Mouse (Mus musculus): ENCODE measurements around the gene Asb15.

Gene Asb15

GRCm38 (mm10) chr6:24528064-24528243, at the start of gene Asb15:
Gene Asb15 (plus strand): TSS chr6:24528144.
- DNase-seq (ENCODE audit: low read depth in 1 of 2, low spot score in 2 of 2) = no peak

DNA sequence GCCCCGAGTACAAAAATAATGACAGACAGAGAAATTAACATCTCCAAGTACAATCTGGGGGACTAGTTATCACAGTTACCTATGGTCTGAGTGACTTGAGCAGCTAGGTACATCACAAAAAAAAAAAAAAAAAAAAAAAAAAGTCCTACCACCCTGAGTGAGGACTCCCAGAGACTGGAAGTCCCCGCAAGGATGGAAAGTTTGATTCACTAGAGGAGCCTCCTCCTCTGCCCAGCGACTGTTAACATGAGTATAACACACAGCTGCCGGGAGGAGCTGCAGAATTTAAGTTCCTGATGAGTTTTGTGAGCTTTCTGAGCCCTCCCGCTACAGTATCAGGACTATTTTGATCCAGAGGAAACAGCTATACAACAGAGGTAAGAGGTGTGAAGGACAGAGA, 41.4 kb upstream of the Asb15 start:
- no peak for DNase-seq (ENCODE audit: low read depth in 1 of 2, low spot score in 2 of 2)

- no peak for DNase-seq (ENCODE audit: low read depth in 1 of 2, low spot score in 2 of 2)
Observed at GRCm38 (mm10) chr6:24490341-24490740, 37.6 kb upstream of the Asb15 start.

- no peak for DNase-seq (ENCODE audit: low read depth in 1 of 2, low spot score in 2 of 2)
Observed at GRCm38 (mm10) chr6:24504141-24504540, 23.8 kb upstream of the Asb15 start.

DNA sequence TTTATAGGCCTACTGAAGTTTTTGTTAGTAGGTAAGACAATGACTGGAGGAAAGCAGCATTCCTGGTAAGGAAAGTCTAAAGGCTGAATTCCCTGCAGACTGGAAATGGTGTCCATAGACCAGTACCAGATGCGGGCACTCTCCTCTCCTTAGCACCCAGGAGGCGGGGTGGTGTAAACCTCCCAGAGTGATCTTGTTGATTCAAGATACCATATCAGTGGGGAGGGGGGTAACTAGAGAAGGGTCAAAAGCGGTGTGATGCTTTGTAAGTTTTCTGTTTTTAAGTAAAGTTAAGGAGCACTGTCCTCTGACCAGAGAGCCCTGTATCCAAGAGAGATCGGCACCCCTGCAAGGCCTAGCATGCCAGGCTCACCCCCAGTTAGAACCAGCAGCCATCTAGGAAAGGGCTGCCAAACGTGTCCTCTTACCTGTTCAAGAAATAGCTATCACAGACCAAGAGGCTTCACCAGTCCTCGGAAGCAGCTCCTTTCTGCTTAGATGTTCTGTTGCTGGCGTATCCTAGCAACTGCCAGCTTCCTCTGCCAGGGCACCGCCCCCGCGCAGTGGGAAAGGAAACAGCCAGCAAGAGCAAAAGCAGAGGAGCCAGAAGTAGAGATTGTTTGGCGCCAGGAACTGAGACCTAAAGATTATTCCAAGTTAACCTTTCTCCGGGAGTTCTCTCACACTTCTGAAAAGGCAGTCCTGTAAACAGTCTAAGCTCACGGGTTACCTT, 13.2 kb upstream of the Asb15 start, which contains the start of gene Iqub:
TSS of gene Iqub (minus strand) at position 516 of the 733 bp plus-strand sequence.
- DNase-seq (ENCODE audit: low read depth in 1 of 2, low spot score in 2 of 2) = no peak

DNA sequence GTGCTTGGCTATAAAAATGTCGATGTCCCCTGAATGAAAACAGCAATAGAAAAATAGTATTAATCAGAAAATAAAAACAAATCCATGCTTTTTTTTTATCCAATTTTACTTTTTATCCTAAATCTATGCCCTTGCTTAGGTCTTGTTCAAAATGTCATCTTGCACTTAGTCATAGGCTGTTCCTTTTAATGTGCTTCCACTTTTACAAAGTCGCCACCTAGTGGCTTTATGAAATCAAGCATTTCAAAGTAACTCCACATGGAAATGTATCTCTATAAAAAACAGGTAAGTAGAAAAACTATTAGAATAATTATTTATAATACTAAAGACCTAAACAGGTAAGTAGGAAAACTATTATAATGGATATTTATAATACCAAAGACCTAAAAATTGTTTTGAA, 11.7 kb upstream of the Asb15 start:
- DNase-seq (ENCODE audit: low read depth in 1 of 2, low spot score in 2 of 2) = no peak

- DNase-seq (ENCODE audit: low read depth in 1 of 2, low spot score in 2 of 2) = no peak
Observed at GRCm38 (mm10) chr6:24525705-24526104, 2.2 kb upstream of the Asb15 start.

GRCm38 (mm10) chr6:24527155-24528063, 535 bp upstream of the Asb15 start, which contains the start of gene Ndufa5:
Gene Ndufa5 (minus strand): TSS chr6:24528013.
- peak; percentile 57 to 65 for DNase-seq (ENCODE audit: low read depth in 1 of 2, low spot score in 2 of 2)

- no peak for DNase-seq (ENCODE audit: low read depth in 1 of 2, low spot score in 2 of 2)
Observed at GRCm38 (mm10) chr6:24530166-24530565, 2.2 kb downstream of the Asb15 start.

DNA sequence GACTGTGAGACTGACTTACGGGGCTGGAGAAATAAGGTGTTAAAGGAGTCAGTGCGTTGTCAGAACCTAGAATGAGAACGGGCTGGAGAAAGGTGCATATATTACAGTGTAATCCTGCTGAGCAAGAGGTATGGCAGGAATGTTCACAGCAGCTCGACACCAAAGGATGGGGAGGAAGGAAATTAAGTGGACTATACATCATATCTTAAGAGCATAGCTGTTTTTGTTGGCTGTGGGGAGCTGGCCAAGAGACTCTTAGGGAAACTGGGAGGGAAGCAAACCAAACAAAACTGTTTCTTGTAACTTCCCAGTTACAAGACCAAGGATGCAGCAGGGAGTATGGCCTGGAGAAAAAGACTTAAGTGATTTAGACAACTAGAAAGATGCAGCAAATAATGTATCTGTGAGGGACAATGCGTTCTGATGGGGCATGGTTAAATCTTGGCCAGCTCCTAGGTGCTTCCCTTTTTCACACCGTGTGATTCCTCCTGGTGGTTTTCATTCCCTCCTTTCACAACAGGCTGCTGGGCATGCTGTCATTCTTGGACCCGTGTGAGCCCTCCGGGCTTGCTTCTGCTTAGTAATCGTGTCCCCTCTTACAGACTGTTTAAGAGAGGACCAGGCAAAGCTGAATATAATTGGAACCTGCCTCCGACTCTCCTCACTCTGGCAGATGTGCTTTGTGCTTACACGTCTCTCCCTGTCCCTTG, 2.9 kb downstream of the Asb15 start:
- no peak for DNase-seq (ENCODE audit: low read depth in 1 of 2, low spot score in 2 of 2)

GRCm38 (mm10) chr6:24532804-24533203, 4.9 kb downstream of the Asb15 start:
- no peak for DNase-seq (ENCODE audit: low read depth in 1 of 2, low spot score in 2 of 2)

DNA sequence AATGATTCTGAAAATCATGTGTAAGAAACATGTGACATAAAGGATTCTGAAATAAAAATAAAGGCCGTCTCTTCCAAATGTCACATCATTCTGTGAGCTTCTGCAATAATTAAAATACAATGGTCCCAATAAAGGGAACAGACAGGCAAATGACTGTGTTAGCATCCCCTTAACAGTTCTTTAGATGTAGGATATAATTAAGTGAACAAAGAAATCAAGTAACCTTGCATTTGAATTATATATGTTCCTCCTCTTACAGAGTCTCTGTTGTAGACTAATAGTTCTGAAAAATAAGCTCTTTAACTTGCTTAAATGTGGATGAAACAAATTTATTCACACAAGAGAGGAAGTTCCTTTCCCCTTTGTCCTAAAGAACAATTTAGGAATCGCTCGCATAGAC, 10.5 kb downstream of the Asb15 start:
- DNase-seq (ENCODE audit: low read depth in 1 of 2, low spot score in 2 of 2) = no peak

GRCm38 (mm10) chr6:24540106-24540505, 12.2 kb downstream of the Asb15 start:
- no peak for DNase-seq (ENCODE audit: low read depth in 1 of 2, low spot score in 2 of 2)

GRCm38 (mm10) chr6:24542393-24542792, 14.4 kb downstream of the Asb15 start:
- DNase-seq (ENCODE audit: low read depth in 1 of 2, low spot score in 2 of 2) = no peak

DNA sequence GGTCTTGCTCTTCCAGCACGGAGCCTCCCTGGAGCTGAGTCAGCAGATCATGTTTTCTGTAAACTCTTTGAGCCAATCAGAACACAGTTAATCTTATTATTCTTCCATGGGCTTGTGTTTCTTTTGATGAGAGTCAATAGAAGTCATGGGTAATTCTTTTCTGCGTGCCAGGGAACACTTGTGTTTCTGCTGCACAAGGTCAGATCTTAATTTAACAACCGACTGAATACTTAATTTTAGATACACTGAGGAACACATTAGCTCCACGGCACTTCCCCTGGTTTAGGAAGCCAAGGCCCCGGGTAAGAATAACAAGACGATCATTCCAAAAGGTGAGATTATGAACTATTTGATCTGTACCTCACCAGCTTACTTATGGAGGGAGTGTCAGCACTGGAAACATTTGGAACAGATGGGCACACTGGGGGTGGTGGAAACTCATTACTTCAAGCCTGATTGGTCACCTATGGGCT, 15.2 kb downstream of the Asb15 start:
- DNase-seq (ENCODE audit: low read depth in 1 of 2, low spot score in 2 of 2) = no peak

DNA sequence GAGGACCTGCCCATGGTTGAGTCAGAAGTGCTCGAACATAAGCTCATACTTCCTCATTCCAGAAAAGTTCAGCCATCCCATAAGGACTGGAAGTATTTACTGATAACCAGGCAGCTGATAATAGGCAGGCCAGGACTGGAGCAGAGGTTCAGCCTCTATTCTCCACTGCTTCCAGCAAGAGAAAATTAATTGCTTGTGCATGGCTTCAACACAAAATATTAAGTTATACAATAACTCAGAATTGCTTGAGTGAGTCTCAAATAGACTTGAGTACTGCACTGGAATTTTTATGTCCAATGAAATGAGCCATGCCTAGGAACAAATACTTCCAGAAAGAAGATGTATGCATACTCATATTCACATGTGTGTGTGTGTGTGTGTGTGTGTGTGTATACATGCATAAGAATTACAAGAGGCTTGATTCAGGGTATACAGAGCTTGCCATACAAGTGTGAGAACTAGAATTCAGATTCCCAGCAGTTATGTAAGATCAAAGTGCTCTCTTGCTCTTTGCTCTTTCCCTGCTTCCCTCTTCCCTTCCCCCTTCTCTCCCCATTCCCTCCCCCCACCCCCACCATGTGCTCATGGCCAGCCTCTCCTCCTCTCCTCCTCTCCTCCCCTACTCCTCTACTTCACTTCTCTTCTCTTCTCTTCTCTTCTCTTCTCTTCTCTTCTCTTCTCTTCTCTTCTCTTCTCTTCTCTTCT, 18.9 kb downstream of the Asb15 start:
- no peak for DNase-seq (ENCODE audit: low read depth in 1 of 2, low spot score in 2 of 2)

- DNase-seq (ENCODE audit: low read depth in 1 of 2, low spot score in 2 of 2) = no peak
Observed at GRCm38 (mm10) chr6:24549801-24550200, 21.9 kb downstream of the Asb15 start.

GRCm38 (mm10) chr6:24552046-24552445, 24.1 kb downstream of the Asb15 start:
- no peak for DNase-seq (ENCODE audit: low read depth in 1 of 2, low spot score in 2 of 2)

DNA sequence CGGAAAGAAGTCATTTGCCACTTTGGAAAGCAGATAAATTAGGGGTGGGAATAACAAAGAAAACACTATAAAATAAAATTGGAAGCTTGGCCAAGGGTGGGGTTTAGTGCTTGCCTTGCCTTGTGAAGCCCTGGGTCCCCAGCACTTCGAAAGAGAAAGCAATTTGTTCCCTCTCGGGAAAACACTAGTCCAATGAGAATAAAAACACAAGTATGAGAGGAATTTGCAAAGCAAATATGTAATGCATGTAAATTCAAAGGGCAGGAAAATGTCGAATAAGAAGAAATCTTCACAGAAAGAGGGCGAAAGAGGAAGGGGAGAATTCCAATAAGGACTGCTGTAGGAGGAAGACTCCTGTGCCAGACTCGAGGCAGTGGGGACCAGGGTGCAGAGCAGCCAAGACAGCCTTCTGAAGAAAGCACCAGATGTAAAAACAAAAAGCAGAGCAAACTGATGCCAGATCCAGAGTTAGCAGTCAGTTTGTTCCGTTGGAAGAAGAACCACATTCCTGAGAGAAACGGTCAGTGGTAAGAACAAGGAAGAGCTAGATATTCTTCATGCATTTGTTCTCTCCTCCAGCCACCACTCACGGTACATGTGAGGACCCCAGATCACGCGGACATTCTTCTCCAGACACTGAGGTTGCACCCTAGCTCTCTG, 26.6 kb downstream of the Asb15 start:
- DNase-seq (ENCODE audit: low read depth in 1 of 2, low spot score in 2 of 2) = no peak

GRCm38 (mm10) chr6:24555488-24555887, 27.5 kb downstream of the Asb15 start:
- DNase-seq (ENCODE audit: low read depth in 1 of 2, low spot score in 2 of 2) = no peak

GRCm38 (mm10) chr6:24564081-24564480, 36.1 kb downstream of the Asb15 start:
- no peak for DNase-seq (ENCODE audit: low read depth in 1 of 2, low spot score in 2 of 2)

Measured in monocyte, adult 2 months (primary cell).